Mouse (Mus musculus) heart, embryonic 16.5 days (tissue): ENCODE data around the gene Fbxl20. TPM values are rescaled to one million over a fixed set of nuclear protein-coding genes. Genes with fewer than 3 reads are reported as not detected.

Source experiments
- ATAC-seq: fragments of 200-750 bp; cut with Nextera tagmentation; replicated peaks from 2 replicates; pipeline ENCODE4 v1.8.0; 2017; ENCODE audit warnings: moderate number of reproducible peaks; ENCODE audit not compliant: insufficient read depth, low FRiP score; ENCODE audit errors: extremely low read depth
- H3K27ac ChIP-seq: fragments of 300-500 bp; sonication (generic); 2 replicates; pipeline ENCODE4 v1.5.1; 2014; ENCODE audit warnings: mild to moderate bottlenecking, low read length, control low read depth, moderate library complexity
- H3K27me3 ChIP-seq: fragments of 300-500 bp; sonication (generic); 2 replicates; pipeline ENCODE4 v1.6.1; 2014; ENCODE audit warnings: low read length, mixed read lengths; ENCODE audit not compliant: control insufficient read depth, insufficient read depth
- H3K36me3 ChIP-seq: fragments of 300-500 bp; sonication (generic); 2 replicates; pipeline ENCODE4 v1.6.1; 2014; ENCODE audit not compliant: control insufficient read depth, insufficient read depth
- H3K4me1 ChIP-seq: fragments of 300-500 bp; sonication (generic); 2 replicates; pipeline ENCODE4 v1.6.1; 2014; ENCODE audit warnings: low read length, mixed read lengths; ENCODE audit not compliant: control insufficient read depth, insufficient read depth
- H3K4me2 ChIP-seq: fragments of 300-500 bp; sonication (generic); 2 replicates; pipeline ENCODE4 v1.6.1; 2014; ENCODE audit warnings: low read depth, mild to moderate bottlenecking, control low read depth, low read length
- H3K4me3 ChIP-seq: fragments of 300-500 bp; sonication (generic); 2 replicates; pipeline ENCODE4 v1.5.1; 2014; ENCODE audit warnings: mild to moderate bottlenecking, control low read depth, low read length
- H3K9ac ChIP-seq: fragments of 300-500 bp; sonication (generic); 2 replicates; pipeline ENCODE4 v1.6.1; 2014; ENCODE audit warnings: low read length, control low read depth
- H3K9me3 ChIP-seq: fragments of 300-500 bp; sonication (generic); replicated peaks from 2 replicates; pipeline ENCODE4 v1.6.1; 2016; ENCODE audit warnings: low read length; ENCODE audit not compliant: control insufficient read depth
- WGBS: fragments of 180-500 bp; shearing (Covaris S2); extraction: QIAGEN DNeasy Blood & Tissue Kit; methylation state at CpG from one replicate; pipeline ENCODE4 v1.1.7; 2014; 5-methylcytosine and 5-hydroxymethylcytosine counted together
- polyA plus RNA-seq: library from polyadenylated mRNA; unstranded; fragments of >200 nt; fragmentation: Nextera tagmentation; extraction: Ambion mirVana; gene quantifications from 2 replicates; pipeline ENCODE4 v1.2.1, GENCODE M21; 2015

Gene Fbxl20
- polyA plus RNA-seq, 1 experiment from 2014 or later, result 14.9 TPM

- Histone ChIP-seq H3K9me3 (no peaks in the 10 kb centered on the region), H3K27ac (peak overlapping the region; percentile 92), H3K36me3 (no peaks in the 10 kb centered on the region), H3K4me2 (peak overlapping the region; percentile 96), H3K4me1 (peaks cover 16% of the 10 kb centered on the region), H3K4me3 (peak overlapping the region; percentile 96), H3K9ac (peak overlapping the region; percentile 92), H3K27me3 (no peaks in the 10 kb centered on the region)
- 1% methylated on average over 50 of the region's 57 CpGs for WGBS
- peak; percentile 89 for ATAC-seq
Observed at GRCm38 (mm10) chr11:98149304-98149750, 876 bp downstream of the Fbxl20 start.

- peak overlapping the region; percentile 92 for H3K9ac ChIP-seq
- under 1% methylated on average over 43 of the region's 45 CpGs for WGBS
- H3K4me3 ChIP-seq, result peak overlapping the region; percentile 96
- H3K27ac ChIP-seq, result peak overlapping the region; percentile 92
- no peaks in the 10 kb centered on the region for H3K36me3 ChIP-seq
- no peaks in the 10 kb centered on the region for H3K9me3 ChIP-seq
- no peak for ATAC-seq
- peak overlapping the region; percentile 95 for H3K4me2 ChIP-seq
- H3K27me3 ChIP-seq, result no peaks in the 10 kb centered on the region
- peaks cover 16% of the 10 kb centered on the region for H3K4me1 ChIP-seq
Observed at GRCm38 (mm10) chr11:98148551-98149301, 1.5 kb downstream of the Fbxl20 start.

GRCm38 (mm10) chr11:98145856-98146255 is 4.3 kb downstream of the Fbxl20 start:
- Histone ChIP-seq H3K4me1 (peaks cover 16% of the 10 kb centered on the region), H3K27ac (no peak overlapping the region), H3K36me3 (no peaks in the 10 kb centered on the region), H3K9me3 (no peaks in the 10 kb centered on the region), H3K4me3 (no peak overlapping the region), H3K27me3 (no peaks in the 10 kb centered on the region), H3K9ac (no peak overlapping the region), H3K4me2 (no peak overlapping the region)
- 71% methylated on average over 7 of the region's 7 CpGs for WGBS
- no peak for ATAC-seq

GRCm38 (mm10) chr11:98142545-98142944 is 7.7 kb downstream of the Fbxl20 start:
- no peak overlapping the region for H3K27ac ChIP-seq
- no peaks in the 10 kb centered on the region for H3K27me3 ChIP-seq
- no peaks in the 10 kb centered on the region for H3K9me3 ChIP-seq
- no peaks in the 10 kb centered on the region for H3K36me3 ChIP-seq
- H3K4me3 ChIP-seq, result no peak overlapping the region
- H3K9ac ChIP-seq, result no peak overlapping the region
- WGBS, result 79% methylated on average over 2 of the region's 2 CpGs
- no peak overlapping the region for H3K4me2 ChIP-seq
- ATAC-seq, result no peak
- H3K4me1 ChIP-seq, result peaks cover 12% of the 10 kb centered on the region

GRCm38 (mm10) chr11:98138894-98139293 is 11.3 kb downstream of the Fbxl20 start:
- Histone ChIP-seq H3K9me3 (no peaks in the 10 kb centered on the region), H3K4me2 (no peak overlapping the region), H3K4me3 (no peak overlapping the region), H3K27ac (peak overlapping the region; percentile 58), H3K36me3 (no peaks in the 10 kb centered on the region), H3K27me3 (no peaks in the 10 kb centered on the region), H3K9ac (peak overlapping the region; percentile 42), H3K4me1 (peaks cover 16% of the 10 kb centered on the region)
- WGBS, result 46% methylated on average over 7 of the region's 7 CpGs
- ATAC-seq, result no peak

GRCm38 (mm10) chr11:98137836-98138235 is 12.4 kb downstream of the Fbxl20 start:
- Histone ChIP-seq H3K4me3 (no peak overlapping the region), H3K9me3 (no peaks in the 10 kb centered on the region), H3K27ac (no peak overlapping the region), H3K4me2 (no peak overlapping the region), H3K9ac (no peak overlapping the region), H3K36me3 (no peaks in the 10 kb centered on the region), H3K4me1 (peaks cover 16% of the 10 kb centered on the region), H3K27me3 (no peaks in the 10 kb centered on the region)
- no peak for ATAC-seq
- WGBS, result 91% methylated on average over 11 of the region's 11 CpGs

GRCm38 (mm10) chr11:98134951-98135350 is 15.3 kb downstream of the Fbxl20 start:
- Histone ChIP-seq H3K36me3 (no peaks in the 10 kb centered on the region), H3K4me3 (no peak overlapping the region), H3K4me1 (peaks cover 16% of the 10 kb centered on the region), H3K27me3 (no peaks in the 10 kb centered on the region), H3K4me2 (no peak overlapping the region), H3K9me3 (no peaks in the 10 kb centered on the region), H3K9ac (no peak overlapping the region), H3K27ac (no peak overlapping the region)
- ATAC-seq, result no peak
- WGBS, result 38% methylated on average over 4 of the region's 4 CpGs

GRCm38 (mm10) chr11:98123424-98123823 is 26.8 kb downstream of the Fbxl20 start:
- no peaks in the 10 kb centered on the region for H3K9me3 ChIP-seq
- ATAC-seq, result no peak
- no peak overlapping the region for H3K9ac ChIP-seq
- no peak overlapping the region for H3K4me2 ChIP-seq
- H3K4me1 ChIP-seq, result peaks cover 2% of the 10 kb centered on the region; the same call in 1 of the 2 replicates
- H3K27me3 ChIP-seq, result no peaks in the 10 kb centered on the region
- peaks cover 2% of the 10 kb centered on the region for H3K36me3 ChIP-seq
- H3K27ac ChIP-seq, result no peak overlapping the region
- H3K4me3 ChIP-seq, result no peak overlapping the region
- WGBS, result 72% methylated on average over 5 of the region's 5 CpGs

GRCm38 (mm10) chr11:98114363-98114762 is 35.8 kb downstream of the Fbxl20 start:
- H3K4me2 ChIP-seq, result no peak overlapping the region
- ATAC-seq, result no peak
- no peak overlapping the region for H3K4me3 ChIP-seq
- H3K9me3 ChIP-seq, result no peaks in the 10 kb centered on the region
- H3K4me1 ChIP-seq, result peaks cover 5% of the 10 kb centered on the region; the same call in 1 of the 2 replicates
- H3K27me3 ChIP-seq, result no peaks in the 10 kb centered on the region
- peak overlapping the region; percentile 41 for H3K27ac ChIP-seq
- H3K9ac ChIP-seq, result no peak overlapping the region
- 75% methylated on average over 1 of the region's 1 CpGs for WGBS
- peaks cover 24% of the 10 kb centered on the region for H3K36me3 ChIP-seq
